Mouse (Mus musculus) C2C12 (cell line): Measurements from ENCODE around the gene Capn2.

ENCODE experiments used
- CEBPB ChIP-seq: IDR thresholded peaks from one replicate; pipeline ENCODE4 v1.6.1; 2011; ENCODE audit warnings: low read depth, mild to moderate bottlenecking, control low read depth, moderate library complexity
- CTCF ChIP-seq: IDR thresholded peaks from one replicate; pipeline ENCODE4 v1.5.1; 2011; ENCODE audit not compliant: control insufficient read depth, insufficient read depth, insufficient read length
- MAX ChIP-seq: IDR thresholded peaks from one replicate; pipeline ENCODE4 v1.6.1; 2011; ENCODE audit warnings: mild to moderate bottlenecking, control low read depth
- MYOD1 ChIP-seq: IDR thresholded peaks from one replicate; pipeline ENCODE4 v1.6.1; 2011; ENCODE audit warnings: low read depth; ENCODE audit not compliant: control insufficient read depth, insufficient read length
- USF1 ChIP-seq: IDR thresholded peaks from one replicate; pipeline ENCODE4 v1.6.1; 2011; ENCODE audit warnings: low read depth, mild to moderate bottlenecking, control low read depth, moderate library complexity

- no peak for TF ChIP-seq CTCF
- no peak for TF ChIP-seq MYOD1
- TF ChIP-seq USF1 = no peak
- TF ChIP-seq CEBPB = no peak
- TF ChIP-seq MAX = no peak
Observed at GRCm38 (mm10) chr1:182496685-182497084, 20.7 kb downstream of the Capn2 start.
